Mouse (Mus musculus) liver, embryonic 14.5 days (tissue): ENCODE measurements around the gene Hint1.

Experiments used
- CTCF ChIP-seq: IDR thresholded peaks from 2 replicates; pipeline ENCODE4 v1.5.1; 2016; ENCODE audit warnings: antibody characterized with exemption, low read depth, control low read depth
- EP300 ChIP-seq: IDR thresholded peaks from 2 replicates; pipeline ENCODE4 v1.6.1; 2016; ENCODE audit warnings: antibody characterized with exemption, low read depth

DNA sequence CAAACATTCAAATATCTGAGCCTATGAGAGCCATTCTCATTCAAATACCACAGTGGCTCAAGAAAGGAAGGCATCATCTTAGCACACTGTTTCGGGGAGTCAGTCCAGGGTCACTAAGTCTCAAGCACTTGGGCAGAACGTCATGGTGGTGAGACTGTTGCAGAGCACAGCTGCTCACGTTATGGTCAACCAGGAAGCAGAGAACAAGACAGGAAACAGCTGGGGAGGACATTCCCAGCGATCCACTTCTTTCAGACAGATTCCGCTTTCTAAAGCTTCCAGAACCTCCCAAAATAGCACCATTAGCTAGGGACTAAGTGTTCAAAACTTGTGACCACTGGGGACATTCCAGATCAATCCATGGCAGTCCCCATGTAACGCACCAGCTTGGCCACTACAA, 21.7 kb downstream of the Hint1 start:
- TF ChIP-seq CTCF (no peak), EP300 (no peak)
